Mouse (Mus musculus) liver, adult 2 months (tissue): Measurements from ENCODE around the gene Gm10139.
"Not testable (repeated sequence)": the region's sequence is repeated elsewhere in the genome, so short reads cannot be mapped to it uniquely, and the experiment has no call there.

Source experiments
- CTCF ChIP-seq: fragments of 200-500 bp; IDR thresholded peaks from 2 replicates; pipeline ENCODE4 v1.5.1; 2011; ENCODE audit warnings: low read depth, low read length, control low read depth
- POLR2A ChIP-seq: fragments of 200-500 bp; IDR thresholded peaks from 2 replicates; pipeline ENCODE4 v1.6.1; 2011; ENCODE audit warnings: low read length, control low read depth; ENCODE audit not compliant: insufficient read depth; ENCODE audit errors: extremely low read depth

GRCm38 (mm10) chr13:65512378-65512777 lies at the start of gene Gm10139:
- not testable (repeated sequence) for TF ChIP-seq POLR2A, CTCF
